Comparison of ENCODE assay signal across 9 mouse cellular contexts in the genomic region with DNA sequence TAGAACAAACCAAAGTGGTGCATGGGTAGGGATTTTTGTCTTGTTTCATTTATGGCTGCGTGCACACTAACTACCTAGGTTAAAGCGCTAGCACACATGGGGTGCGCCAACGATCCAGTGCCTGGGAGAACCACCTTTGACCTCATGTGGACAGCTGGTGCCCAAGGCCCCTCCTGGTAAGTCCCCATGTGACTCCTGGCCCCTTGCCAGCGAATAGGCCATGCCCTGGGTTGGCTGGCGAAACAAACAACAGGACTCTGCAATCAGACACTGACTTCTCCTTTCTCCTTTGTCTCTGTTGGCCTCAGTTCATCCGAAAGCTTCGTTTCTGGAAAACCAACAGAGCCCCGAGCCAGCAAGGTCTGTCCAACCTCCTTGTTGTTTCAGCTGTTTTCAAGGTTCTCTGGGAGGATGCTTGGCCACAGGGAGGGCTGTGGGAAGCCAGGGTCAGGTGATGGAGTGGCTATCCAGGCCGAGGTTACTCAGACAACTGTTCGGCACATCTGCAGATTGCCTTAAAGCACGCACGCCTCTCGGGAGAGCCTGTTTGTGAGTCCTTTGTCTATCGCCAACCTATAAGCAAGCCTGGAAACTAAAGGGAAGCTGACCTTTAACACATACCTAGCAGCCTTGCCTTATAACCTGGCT. TPM values are rescaled to one million over a fixed set of nuclear protein-coding genes. Genes with fewer than 3 reads are reported as not detected.
A peak's percentile ranks its signal among the peaks of the same experiment; 100 is the strongest.
DNase-seq lines count a peak whose midpoint lies in the region; ATAC-seq and TF ChIP-seq lines count a peak whose summit lies in the region.
"Had no signal": no experiment of that assay in that cellular context is flagged by ENCODE, and none has a peak within 500 bp of the region (broad histone marks: within the 10 kb centered on the region; RNA-seq: fewer than 3 reads in every experiment).

No protein-coding gene starts in this region.

- no peak for TF ChIP-seq CTCF in bone marrow macrophage, adult 2 months (IDR thresholded peaks at IDR 0.05; ENCODE audit: low read depth, low read length)
- TF ChIP-seq CTCF in liver, postnatal 0 days (IDR thresholded peaks at IDR 0.05; ENCODE audit: low read depth), result no peak

- no peaks in the 10 kb centered on the region for H3K36me3 ChIP-seq in liver, postnatal 0 days (replicated peaks; ENCODE audit: insufficient read depth, low read length)
- H3K36me3 ChIP-seq in midbrain, embryonic 13.5 days, result no peaks in the 10 kb centered on the region
- H3K36me3 ChIP-seq: heart, embryonic 13.5 days had no signal

- 0 out of 2 replicates have a peak overlapping the region, but pooled peaks have one; percentile 34 for H3K9ac ChIP-seq in liver, postnatal 0 days (replicated peaks)
- no peak overlapping the region for H3K9ac ChIP-seq in midbrain, embryonic 13.5 days (replicated peaks)
- H3K9ac ChIP-seq: heart, embryonic 13.5 days had no signal

- no peak overlapping the region for H3K4me3 ChIP-seq in bone marrow macrophage, adult 2 months (ENCODE audit: insufficient read depth, low read length)
- H3K4me3 ChIP-seq in liver, postnatal 0 days (ENCODE audit: low read depth, low read length), result no peak overlapping the region
- H3K4me3 ChIP-seq in midbrain, embryonic 13.5 days (replicated peaks), result no peak overlapping the region
- H3K4me3 ChIP-seq: heart, embryonic 13.5 days had no signal

- no peaks in the 10 kb centered on the region for H3K9me3 ChIP-seq in liver, postnatal 0 days (ENCODE audit: low read length)
- H3K9me3 ChIP-seq in midbrain, embryonic 13.5 days, result no peaks in the 10 kb centered on the region
- H3K9me3 ChIP-seq: heart, embryonic 13.5 days had no signal

- peaks cover 45% of the 10 kb centered on the region for H3K4me1 ChIP-seq in bone marrow macrophage, adult 2 months (ENCODE audit: control insufficient read depth, insufficient read depth, low read length)
- peaks cover 34% of the 10 kb centered on the region for H3K4me1 ChIP-seq in liver, postnatal 0 days (ENCODE audit: insufficient read depth)
- H3K4me1 ChIP-seq in midbrain, embryonic 13.5 days (replicated peaks), result no peaks in the 10 kb centered on the region
- H3K4me1 ChIP-seq: heart, embryonic 13.5 days had no signal

- peak; percentile 91 for DNase-seq in heart, adult 11 months
- no peak for DNase-seq in heart, postnatal 25 days (ENCODE audit: low spot score)
- DNase-seq in kidney, postnatal 10 days, result peak; percentile 83
- peak; percentile 88 for DNase-seq in liver, postnatal 0 days
- DNase-seq in urinary bladder, postnatal 14 days (ENCODE audit: low spot score), result no peak

- H3K27me3 ChIP-seq in liver, postnatal 0 days (ENCODE audit: insufficient read depth, low read length), result no peaks in the 10 kb centered on the region
- H3K27me3 ChIP-seq in midbrain, embryonic 13.5 days, result no peaks in the 10 kb centered on the region
- H3K27me3 ChIP-seq: heart, embryonic 13.5 days had no signal

- peak; percentile 31; the same call in 1 of the 2 replicates for TF ChIP-seq EP300 in liver, postnatal 0 days (IDR thresholded peaks at IDR 0.05; ENCODE audit: low read depth)

- peak overlapping the region; percentile 48 for H3K4me2 ChIP-seq in liver, postnatal 0 days (ENCODE audit: low read depth, low read length)
- no peak overlapping the region for H3K4me2 ChIP-seq in midbrain, embryonic 13.5 days (replicated peaks)
- H3K4me2 ChIP-seq: heart, embryonic 13.5 days had no signal

- WGBS in liver, postnatal 0 days (ENCODE audit: insufficient replicate concordance), result 73% methylated on average over 15 of the region's 15 CpGs
- WGBS in midbrain, embryonic 13.5 days, result 87% methylated on average over 15 of the region's 15 CpGs

- peak overlapping the region; percentile 23 for H3K27ac ChIP-seq in bone marrow macrophage, adult 2 months (ENCODE audit: insufficient read depth, low read depth, low read length)
- peak overlapping the region; percentile 67 for H3K27ac ChIP-seq in liver, postnatal 0 days (ENCODE audit: low read depth)
- H3K27ac ChIP-seq in midbrain, embryonic 13.5 days, result no peak overlapping the region
- H3K27ac ChIP-seq: heart, embryonic 13.5 days had no signal

- peak; percentile 87 for ATAC-seq in liver, postnatal 0 days
- no peak for ATAC-seq in midbrain, embryonic 13.5 days
- no peak for ATAC-seq in erythroblast, adult 5-6 weeks (replicated peaks; ENCODE audit: low FRiP score, poor library complexity, severe bottlenecking)

- no peak for TF ChIP-seq POLR2A in bone marrow macrophage, adult 2 months (IDR thresholded peaks at IDR 0.05; ENCODE audit: borderline replicate concordance, low read depth, low read length)

- intact Hi-C loops in heart, postnatal 25 days (cut with DNase I), result no loop called here

RNA-seq across cellular contexts. Expression of gene Slc16a6, which starts 12.1 kb away (rescaled TPM):
- 1 to 10 TPM; 7.7 to 8.8 TPM for total RNA-seq in heart, postnatal 25 days (2021)
- 32.6 and 38.7 TPM in 2 replicates for polyA plus RNA-seq in bone marrow macrophage, adult 2 months (2012; ENCODE audit: insufficient read depth, insufficient read length, missing spikeins)
- 18.8 and 19.0 TPM in 2 replicates for polyA plus RNA-seq in liver, postnatal 0 days (2015; fragmentation: Nextera tagmentation; extraction: Ambion mirVana)
- 3.1 and 4.4 TPM in 2 replicates for polyA plus RNA-seq in midbrain, embryonic 13.5 days (2015; fragmentation: Nextera tagmentation; extraction: Ambion mirVana)
- total RNA-seq in erythroblast, adult 5-6 weeks (2015; ENCODE audit: low replicate concordance), result 98.4 and 101 TPM in 2 replicates
- 65.1 and 113 TPM in 2 replicates for total RNA-seq in erythroblast, adult 5-6 weeks (2017; ENCODE audit: low replicate concordance)

RNA-seq across cellular contexts. Expression of gene Arsg, which starts 12.3 kb away (rescaled TPM):
- 1 to 10 TPM; 1.3 to 1.9 TPM for total RNA-seq in heart, postnatal 25 days (2021)
- 3.7 and 4.4 TPM in 2 replicates for polyA plus RNA-seq in bone marrow macrophage, adult 2 months (2012; ENCODE audit: insufficient read depth, insufficient read length, missing spikeins)
- 11.8 and 13.1 TPM in 2 replicates for polyA plus RNA-seq in liver, postnatal 0 days (2015; fragmentation: Nextera tagmentation; extraction: Ambion mirVana)
- 2.6 and 3.1 TPM in 2 replicates for polyA plus RNA-seq in midbrain, embryonic 13.5 days (2015; fragmentation: Nextera tagmentation; extraction: Ambion mirVana)
- total RNA-seq in erythroblast, adult 5-6 weeks (2015; ENCODE audit: low replicate concordance), result 2.3 and 3.1 TPM in 2 replicates
- total RNA-seq in erythroblast, adult 5-6 weeks (2017; ENCODE audit: low replicate concordance), result 1.7 and 7.7 TPM in 2 replicates

RNA-seq across cellular contexts. Expression of gene Amz2, which starts 59.8 kb away (rescaled TPM):
- 10 to 100 TPM; 51.4 to 60.5 TPM for total RNA-seq in heart, postnatal 25 days (2021)
- 32.5 and 35.5 TPM in 2 replicates for polyA plus RNA-seq in bone marrow macrophage, adult 2 months (2012; ENCODE audit: insufficient read depth, insufficient read length, missing spikeins)
- polyA plus RNA-seq in liver, postnatal 0 days (2015; fragmentation: Nextera tagmentation; extraction: Ambion mirVana), result 9.4 and 11.0 TPM in 2 replicates
- polyA plus RNA-seq in midbrain, embryonic 13.5 days (2015; fragmentation: Nextera tagmentation; extraction: Ambion mirVana), result 53.1 and 53.5 TPM in 2 replicates
- 16.9 and 38.6 TPM in 2 replicates for total RNA-seq in erythroblast, adult 5-6 weeks (2015; ENCODE audit: low replicate concordance)
- 12.9 and 20.4 TPM in 2 replicates for total RNA-seq in erythroblast, adult 5-6 weeks (2017; ENCODE audit: low replicate concordance)

Comparison
In these comparisons a context has a peak if more than half of its experiments do, and no peak if none do; other contexts are left out.
1. DNase-seq: peak in heart, adult 11 months (single experiment), kidney, postnatal 10 days (single experiment) and liver, postnatal 0 days (single experiment); none in heart, postnatal 25 days (single experiment) and urinary bladder, postnatal 14 days (single experiment).